Mouse (Mus musculus) stomach, embryonic 15.5 days (tissue): ENCODE data around the gene 1600014C23Rik. TPM values are rescaled to one million over a fixed set of nuclear protein-coding genes. Genes with fewer than 3 reads are reported as not detected.
A peak's percentile ranks its signal among the peaks of the same experiment; 100 is the strongest.

Source experiments
- ATAC-seq: fragments of 200-750 bp; cut with Nextera tagmentation; 2 replicates; pipeline ENCODE4 v1.8.0; 2017; ENCODE audit warnings: low read depth, moderate number of reproducible peaks, moderate TSS enrichment; ENCODE audit not compliant: insufficient read depth, low FRiP score
- H3K27ac ChIP-seq: fragments of 300-500 bp; sonication (generic); 2 replicates; pipeline ENCODE4 v1.5.1; 2015; ENCODE audit warnings: mild to moderate bottlenecking, inconsistent platforms
- H3K27me3 ChIP-seq: fragments of 300-500 bp; sonication (generic); replicated peaks from 2 replicates; pipeline ENCODE4 v1.6.1; 2015; ENCODE audit warnings: inconsistent platforms
- H3K36me3 ChIP-seq: fragments of 300-500 bp; sonication (generic); 2 replicates; pipeline ENCODE4 v1.6.1; 2015; ENCODE audit warnings: inconsistent platforms
- H3K4me1 ChIP-seq: fragments of 300-500 bp; sonication (generic); 2 replicates; pipeline ENCODE4 v1.6.1; 2015; ENCODE audit warnings: inconsistent platforms
- H3K4me2 ChIP-seq: fragments of 300-500 bp; sonication (generic); 2 replicates; pipeline ENCODE4 v1.6.1; 2015; ENCODE audit warnings: mild to moderate bottlenecking, inconsistent platforms
- H3K4me3 ChIP-seq: fragments of 300-500 bp; sonication (generic); replicated peaks from 2 replicates; pipeline ENCODE4 v1.5.1; 2015; ENCODE audit warnings: inconsistent platforms
- H3K9ac ChIP-seq: fragments of 300-500 bp; sonication (generic); 2 replicates; pipeline ENCODE4 v1.6.1; 2015; ENCODE audit warnings: inconsistent platforms
- H3K9me3 ChIP-seq: fragments of 300-500 bp; sonication (generic); 2 replicates; pipeline ENCODE4 v1.6.1; 2016; ENCODE audit warnings: inconsistent platforms
- WGBS: fragments of 180-500 bp; shearing (Covaris S2); methylation state at CpG from one replicate; pipeline ENCODE4 v1.1.7; 2015; 5-methylcytosine and 5-hydroxymethylcytosine counted together
- polyA plus RNA-seq: library from polyadenylated mRNA; unstranded; fragments of >200 nt; fragmentation: Nextera tagmentation; extraction: Ambion mirVana; gene quantifications from 2 replicates; pipeline ENCODE4 v1.2.1, GENCODE M21; 2015

The 1600014C23Rik gene
- polyA plus RNA-seq, 1 experiment from 2014 or later, result not detected

DNA sequence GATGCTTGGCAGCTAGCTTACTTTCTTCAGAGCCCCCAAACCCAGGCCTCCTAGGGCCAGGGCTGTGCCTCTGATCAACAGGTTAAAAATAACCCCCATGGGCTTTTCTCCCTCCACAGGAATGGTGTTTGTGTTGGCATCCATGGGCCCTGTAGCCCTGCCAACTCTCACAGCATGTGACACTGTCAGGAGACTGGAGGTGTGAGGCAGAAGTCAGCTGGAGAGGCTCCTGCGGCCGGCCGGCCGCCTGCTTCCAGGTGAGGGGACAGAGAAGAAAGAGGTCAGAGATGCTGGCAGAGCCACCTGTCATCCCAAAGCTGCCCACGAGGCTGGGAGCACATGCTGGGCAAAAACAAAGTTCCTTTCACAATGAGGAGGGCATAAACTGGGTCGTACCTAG, 15.5 kb upstream of the 1600014C23Rik start:
- H3K36me3 ChIP-seq, result no peaks in the 10 kb centered on the region
- H3K27ac ChIP-seq, result no peak overlapping the region
- H3K27me3 ChIP-seq, result no peaks in the 10 kb centered on the region
- no peak overlapping the region for H3K4me3 ChIP-seq
- no peak overlapping the region for H3K4me2 ChIP-seq
- no peak for ATAC-seq
- peaks cover 10% of the 10 kb centered on the region; the same call in 1 of the 2 replicates for H3K4me1 ChIP-seq
- no peak overlapping the region for H3K9ac ChIP-seq
- H3K9me3 ChIP-seq, result no peaks in the 10 kb centered on the region
- 68% methylated on average over 6 of the region's 6 CpGs for WGBS

DNA sequence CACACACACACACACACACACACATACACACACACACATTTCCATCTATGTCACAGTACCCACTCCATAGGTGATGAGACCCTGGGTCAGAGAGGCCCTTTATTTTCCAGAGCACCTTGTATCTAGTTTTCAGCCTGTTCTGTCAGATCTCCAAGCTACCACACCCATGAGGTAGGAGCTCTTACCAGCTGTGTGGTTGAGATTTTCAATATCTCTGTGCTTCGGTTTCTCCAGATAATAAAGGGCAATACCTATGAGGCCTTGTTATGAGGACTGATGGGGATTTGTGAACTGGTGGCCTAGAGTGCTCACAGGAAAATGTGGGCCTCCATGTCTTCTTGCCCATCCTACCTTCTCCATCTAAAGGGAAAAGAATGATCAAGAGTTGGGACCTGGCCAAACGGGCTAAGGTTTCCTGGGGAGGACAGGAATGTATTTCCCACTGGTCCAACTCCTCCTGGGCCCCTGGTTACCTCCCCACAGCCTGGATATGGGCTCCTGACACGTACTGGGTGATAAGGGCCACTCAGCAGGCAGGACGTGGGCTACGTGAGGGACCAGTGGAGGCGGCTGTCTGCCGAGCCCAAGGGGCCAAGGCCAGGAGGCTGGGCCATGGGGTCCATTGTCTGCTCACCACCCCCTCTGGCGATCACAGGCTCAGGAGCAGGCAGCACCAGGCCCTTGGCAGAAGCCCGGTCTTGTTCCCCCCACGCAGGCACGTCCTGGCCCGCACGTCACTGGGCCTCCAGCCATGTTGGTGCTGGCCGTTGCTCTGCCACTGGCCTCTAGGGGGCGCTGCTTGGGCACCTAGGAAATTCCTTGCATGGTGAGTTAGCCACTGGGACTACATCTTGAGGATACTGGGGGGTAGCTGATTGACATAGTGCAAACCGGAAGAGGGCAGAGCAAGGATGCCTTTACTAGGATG, 14.5 kb upstream of the 1600014C23Rik start:
- Histone ChIP-seq H3K4me1 (peaks cover 10% of the 10 kb centered on the region; the same call in 1 of the 2 replicates), H3K9me3 (no peaks in the 10 kb centered on the region), H3K27me3 (no peaks in the 10 kb centered on the region), H3K27ac (no peak overlapping the region), H3K36me3 (no peaks in the 10 kb centered on the region), H3K4me3 (no peak overlapping the region), H3K4me2 (no peak overlapping the region), H3K9ac (no peak overlapping the region)
- WGBS, result 67% methylated on average over 16 of the region's 16 CpGs
- ATAC-seq, result peak; percentile 74; the same call in 1 of the 2 replicates

DNA sequence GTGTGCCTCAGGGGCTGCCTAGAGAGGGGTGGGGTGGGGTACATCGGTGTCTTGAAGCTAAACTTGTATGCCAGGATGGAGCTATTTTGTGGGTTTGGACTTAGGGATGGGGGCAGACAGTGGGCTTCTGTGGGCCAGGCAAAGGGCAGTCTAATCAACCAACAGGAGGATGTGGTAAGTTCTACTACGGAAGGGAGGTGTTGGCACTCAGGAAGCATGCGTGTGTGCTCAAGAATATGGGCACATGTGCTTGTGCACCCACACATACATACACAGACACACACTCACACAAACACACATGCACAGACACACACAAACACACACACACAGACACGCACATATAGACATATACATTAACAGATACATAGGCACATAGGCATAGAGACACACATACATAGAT, 13.6 kb upstream of the 1600014C23Rik start:
- H3K9me3 ChIP-seq, result no peaks in the 10 kb centered on the region
- H3K36me3 ChIP-seq, result no peaks in the 10 kb centered on the region
- ATAC-seq, result no peak
- peaks cover 10% of the 10 kb centered on the region; the same call in 1 of the 2 replicates for H3K4me1 ChIP-seq
- 84% methylated on average over 4 of the region's 4 CpGs for WGBS
- no peaks in the 10 kb centered on the region for H3K27me3 ChIP-seq
- H3K9ac ChIP-seq, result no peak overlapping the region
- H3K4me2 ChIP-seq, result no peak overlapping the region
- H3K27ac ChIP-seq, result no peak overlapping the region
- H3K4me3 ChIP-seq, result no peak overlapping the region

DNA sequence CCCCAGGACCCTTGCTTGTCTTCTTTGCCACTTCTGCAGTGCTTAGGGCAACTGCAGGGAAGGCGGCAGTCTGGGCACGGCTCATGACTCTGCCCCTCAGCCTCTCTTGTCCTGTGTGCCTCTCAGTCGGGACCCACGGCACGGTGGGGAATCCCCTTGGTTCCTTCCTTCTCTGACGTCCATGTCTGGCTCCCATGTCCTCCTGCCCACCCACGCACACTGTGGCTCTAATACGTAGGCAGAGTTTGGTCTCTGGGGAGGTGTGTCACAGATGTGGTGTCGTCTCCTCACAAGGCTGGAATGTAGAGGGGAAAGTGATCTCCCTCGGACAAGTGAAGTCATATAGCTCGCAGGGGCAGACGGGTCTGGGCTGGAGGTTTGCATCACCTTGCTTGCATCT, 13.1 kb upstream of the 1600014C23Rik start:
- 50% methylated on average over 12 of the region's 12 CpGs for WGBS

DNA sequence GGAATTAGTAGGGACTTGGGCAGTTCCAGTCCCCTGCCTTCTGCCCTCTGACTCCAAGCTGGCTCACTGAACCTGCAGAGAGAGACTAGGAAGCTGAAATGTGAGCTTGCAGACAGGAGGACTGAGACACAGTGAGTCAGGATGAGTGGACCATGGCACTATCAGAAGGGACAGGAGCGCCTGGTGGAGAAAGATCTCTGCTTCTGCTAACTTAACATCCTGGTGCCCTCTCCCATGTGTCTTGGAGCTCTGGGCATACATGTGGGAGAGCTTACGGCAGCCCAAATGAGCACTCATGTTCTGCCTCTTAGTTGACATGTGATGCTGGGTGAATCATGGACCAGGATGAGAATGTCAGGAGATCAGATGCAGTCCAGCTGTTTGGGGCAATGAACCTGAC, 12.0 kb upstream of the 1600014C23Rik start:
- Histone ChIP-seq H3K4me1 (peaks cover 10% of the 10 kb centered on the region; the same call in 1 of the 2 replicates), H3K4me3 (no peak overlapping the region), H3K27ac (no peak overlapping the region), H3K4me2 (no peak overlapping the region), H3K9me3 (no peaks in the 10 kb centered on the region), H3K9ac (no peak overlapping the region), H3K27me3 (no peaks in the 10 kb centered on the region), H3K36me3 (no peaks in the 10 kb centered on the region)
- no peak for ATAC-seq
- WGBS, result 89% methylated on average over 2 of the region's 2 CpGs

More for the DNA sequence above, 13.1 kb upstream of the 1600014C23Rik start:
- Histone ChIP-seq H3K36me3 (no peaks in the 10 kb centered on the region), H3K4me3 (no peak overlapping the region), H3K4me2 (no peak overlapping the region), H3K27ac (no peak overlapping the region), H3K27me3 (no peaks in the 10 kb centered on the region), H3K4me1 (peaks cover 10% of the 10 kb centered on the region; the same call in 1 of the 2 replicates), H3K9me3 (no peaks in the 10 kb centered on the region), H3K9ac (no peak overlapping the region)
- ATAC-seq, result no peak

DNA sequence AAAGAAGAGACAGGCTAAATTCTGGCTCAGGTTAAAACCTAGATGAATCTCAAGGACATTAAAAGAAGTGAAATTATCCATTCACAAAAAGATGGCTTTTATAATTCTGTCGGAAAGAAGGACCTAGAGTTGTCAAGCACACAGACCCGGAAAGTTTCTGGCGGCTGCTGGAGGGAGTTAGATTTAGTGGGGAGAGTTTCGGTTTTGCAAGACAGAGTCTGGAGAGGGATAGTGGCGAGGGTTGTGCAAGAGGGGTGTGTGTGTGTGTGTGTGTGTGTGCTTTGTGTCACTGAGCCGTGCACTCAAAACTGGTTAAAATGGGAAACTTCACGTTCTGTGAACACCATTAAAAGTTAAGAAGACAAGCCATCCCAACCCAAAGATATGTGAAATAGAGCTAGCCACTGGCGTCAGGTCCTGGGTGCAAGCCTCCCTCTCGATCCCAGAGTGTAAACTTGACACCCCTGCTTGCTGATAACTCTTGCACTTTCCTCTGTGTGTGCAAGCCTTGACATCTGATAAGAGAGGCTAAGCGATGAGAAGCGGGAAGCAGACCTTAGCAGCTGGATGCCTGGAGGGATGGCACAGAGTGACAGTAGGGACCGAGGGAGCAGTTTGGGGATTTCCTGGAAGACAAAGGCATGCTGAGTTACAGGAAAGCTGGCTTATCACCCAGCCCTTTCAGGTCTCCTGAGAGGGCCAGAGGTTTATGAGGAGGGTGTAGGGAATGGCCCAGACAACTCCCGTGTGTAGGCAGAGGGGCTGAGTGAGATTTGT, 8.9 kb upstream of the 1600014C23Rik start:
- H3K4me1 ChIP-seq, result 0 out of 2 replicates have a peak, but pooled peaks cover 5% of the 10 kb centered on the region
- no peak overlapping the region for H3K4me3 ChIP-seq
- H3K9ac ChIP-seq, result no peak overlapping the region
- H3K36me3 ChIP-seq, result no peaks in the 10 kb centered on the region
- whole genome bisulfite sequencing, result 50% methylated on average over 13 of the region's 13 CpGs
- no peak overlapping the region for H3K27ac ChIP-seq
- H3K9me3 ChIP-seq, result no peaks in the 10 kb centered on the region
- no peak for ATAC-seq
- no peaks in the 10 kb centered on the region for H3K27me3 ChIP-seq
- no peak overlapping the region for H3K4me2 ChIP-seq

DNA sequence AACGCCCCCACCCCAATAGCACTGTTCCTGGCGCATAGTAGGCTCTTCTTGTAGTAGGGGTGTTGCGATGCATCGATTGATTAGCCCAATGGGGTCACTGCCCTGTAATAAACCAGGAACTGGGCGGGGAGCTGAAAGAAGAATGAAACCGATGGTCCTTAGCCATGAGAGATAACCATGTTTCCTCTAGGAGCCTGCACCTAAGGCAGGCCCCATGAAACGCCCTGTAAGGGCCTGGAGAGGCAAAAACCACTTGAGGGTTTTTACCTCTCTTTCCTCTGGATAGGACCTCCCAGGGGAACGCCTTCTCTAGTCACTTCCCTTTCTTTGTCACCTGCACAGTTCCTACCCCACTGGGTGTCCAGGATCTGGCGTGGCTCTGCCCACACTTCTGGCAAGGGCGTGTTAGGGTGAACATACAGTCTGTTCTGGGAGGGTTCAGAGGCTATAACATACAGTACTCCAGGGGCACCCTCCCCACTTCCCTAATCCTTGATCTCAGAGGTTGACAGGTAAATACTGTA, 3.5 kb upstream of the 1600014C23Rik start:
- H3K4me3 ChIP-seq, result peak overlapping the region; percentile 44
- peak overlapping the region; percentile 94 for H3K27ac ChIP-seq
- H3K4me1 ChIP-seq, result peaks cover 36% of the 10 kb centered on the region
- WGBS, result 21% methylated on average over 10 of the region's 10 CpGs
- ATAC-seq, result peak; percentile 11; the same call in 1 of the 2 replicates
- peak overlapping the region; percentile 48; the same call in 1 of the 2 replicates for H3K9ac ChIP-seq
- H3K27me3 ChIP-seq, result no peaks in the 10 kb centered on the region
- no peaks in the 10 kb centered on the region for H3K9me3 ChIP-seq
- peak overlapping the region; percentile 60 for H3K4me2 ChIP-seq
- H3K36me3 ChIP-seq, result no peaks in the 10 kb centered on the region

DNA sequence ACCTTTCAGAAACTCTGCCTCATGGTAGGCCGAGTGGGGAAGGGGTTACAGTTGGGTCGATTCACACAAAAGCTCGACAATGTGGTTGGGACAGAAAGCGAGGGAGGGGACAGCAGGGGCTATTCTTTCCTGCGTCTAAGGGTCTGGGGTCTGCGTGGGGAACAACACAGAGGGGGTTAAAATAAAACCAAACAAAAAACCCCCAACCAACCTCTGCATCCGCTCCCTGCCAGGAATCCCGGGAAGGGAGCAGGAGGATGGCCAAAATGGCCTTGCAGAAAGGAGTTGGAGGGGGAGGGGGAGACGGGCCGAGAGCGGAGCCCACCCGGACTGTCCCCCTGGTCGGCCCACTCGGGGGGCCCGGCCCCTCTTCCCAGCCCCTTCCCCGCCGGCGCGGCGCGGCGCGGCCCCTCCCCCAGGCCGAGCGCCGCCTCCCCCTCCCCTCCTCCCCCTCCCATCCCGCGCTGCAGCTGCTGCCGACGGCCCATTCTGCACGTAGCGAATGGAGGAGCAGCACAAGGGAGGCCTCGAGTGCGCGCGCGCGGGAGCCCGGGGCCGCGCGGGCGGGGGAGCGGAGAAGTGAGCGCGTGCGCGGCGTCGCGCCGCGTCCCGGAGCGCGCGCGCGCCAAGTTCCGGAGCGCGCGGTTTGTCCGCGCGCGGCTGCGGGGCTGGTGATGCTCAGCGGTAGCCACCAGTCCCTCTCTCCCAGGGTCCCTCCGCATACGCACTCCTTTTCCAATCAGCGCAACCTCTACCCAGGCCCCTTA, 2.9 kb upstream of the 1600014C23Rik start:
- Histone ChIP-seq H3K9me3 (no peaks in the 10 kb centered on the region), H3K4me1 (peaks cover 36% of the 10 kb centered on the region), H3K27ac (peak overlapping the region; percentile 94), H3K27me3 (no peaks in the 10 kb centered on the region), H3K4me2 (peak overlapping the region; percentile 60), H3K4me3 (peak overlapping the region; percentile 44), H3K9ac (peak overlapping the region; percentile 48), H3K36me3 (no peaks in the 10 kb centered on the region)
- peak; percentile 67 for ATAC-seq
- under 1% methylated on average over 44 of the region's 72 CpGs for WGBS

DNA sequence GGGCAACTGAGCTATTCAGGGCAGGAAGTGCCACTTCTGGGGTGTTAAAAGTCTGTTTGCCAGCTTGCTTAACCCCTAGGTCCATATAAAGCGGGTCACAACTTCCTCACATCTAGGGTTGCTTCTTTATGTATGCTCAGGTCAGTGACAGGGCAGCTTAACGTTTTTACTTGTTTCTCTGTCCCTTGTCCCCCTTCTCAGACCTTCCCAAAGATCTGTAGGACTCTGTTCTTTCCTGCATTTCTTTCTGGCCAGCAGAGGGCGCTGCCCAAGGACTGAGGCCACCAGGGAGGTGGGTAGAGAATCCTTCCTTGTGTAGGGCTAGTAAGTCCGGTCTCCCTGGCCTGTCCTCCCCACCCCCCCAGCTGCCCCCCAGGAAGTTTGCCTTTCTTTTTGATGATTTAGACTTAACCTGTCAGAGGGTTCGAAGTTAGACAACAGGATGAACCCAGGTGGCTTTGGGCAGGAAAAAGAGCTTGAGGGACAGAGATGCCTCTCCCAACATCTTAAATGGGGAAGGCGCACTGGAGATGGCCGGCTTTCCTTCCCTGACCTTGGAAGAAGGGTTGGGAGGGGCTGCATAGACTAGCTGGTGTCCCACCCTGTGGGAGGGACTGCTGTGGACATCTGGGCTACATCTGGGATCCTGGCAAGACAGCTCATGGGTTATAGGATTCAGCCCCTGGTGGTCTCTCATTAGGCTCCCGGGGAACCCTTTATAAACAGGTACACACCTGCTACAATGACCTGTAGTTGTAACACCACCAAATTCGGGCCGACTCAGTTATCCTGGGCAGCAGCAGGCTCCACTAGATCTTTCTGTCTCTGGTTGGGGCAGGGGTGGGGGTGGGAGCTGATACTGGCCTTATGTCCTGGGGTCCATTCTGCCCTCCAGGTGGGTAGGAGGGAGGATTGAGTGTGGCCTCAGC, 2.0 kb upstream of the 1600014C23Rik start:
- no peaks in the 10 kb centered on the region for H3K36me3 ChIP-seq
- peaks cover 39% of the 10 kb centered on the region for H3K4me1 ChIP-seq
- 7% methylated on average over 10 of the region's 10 CpGs for WGBS
- peak overlapping the region; percentile 44 for H3K4me3 ChIP-seq
- H3K27me3 ChIP-seq, result 0 out of 2 replicates have a peak, but pooled peaks cover 2% of the 10 kb centered on the region
- ATAC-seq, result peak; percentile 38; the same call in 1 of the 2 replicates
- peak overlapping the region; percentile 94 for H3K27ac ChIP-seq
- no peaks in the 10 kb centered on the region for H3K9me3 ChIP-seq
- peak overlapping the region; percentile 60 for H3K4me2 ChIP-seq
- H3K9ac ChIP-seq, result peak overlapping the region; percentile 26; the same call in 1 of the 2 replicates

DNA sequence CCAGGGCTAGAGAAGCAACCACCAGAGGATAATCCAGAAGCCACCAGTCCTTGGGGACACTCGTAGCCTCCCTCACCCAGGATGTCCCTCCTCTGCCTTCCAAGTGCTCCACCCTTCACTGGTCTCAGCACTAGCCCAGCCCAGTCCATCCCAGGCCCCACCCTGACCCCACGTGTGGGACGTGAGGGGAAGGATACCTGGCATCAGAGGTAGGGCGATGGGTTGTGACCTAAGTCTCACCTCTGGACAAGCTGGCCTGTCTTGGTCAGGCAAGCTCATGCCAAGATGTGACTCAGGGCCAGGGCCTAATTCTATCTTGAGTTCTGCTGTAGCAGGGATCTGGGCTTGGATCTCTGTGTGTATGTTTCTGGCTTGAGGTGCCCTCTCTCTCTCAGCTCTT, 1.2 kb upstream of the 1600014C23Rik start:
- H3K36me3 ChIP-seq, result no peaks in the 10 kb centered on the region
- 80% methylated on average over 4 of the region's 4 CpGs for WGBS

More for the DNA sequence above, 1.2 kb upstream of the 1600014C23Rik start:
- Histone ChIP-seq H3K4me3 (no peak overlapping the region), H3K9ac (no peak overlapping the region), H3K4me1 (peaks cover 39% of the 10 kb centered on the region), H3K4me2 (no peak overlapping the region; the same call in 1 of the 2 replicates), H3K27ac (peak overlapping the region; percentile 94), H3K9me3 (no peaks in the 10 kb centered on the region), H3K27me3 (0 out of 2 replicates have a peak, but pooled peaks cover 4% of the 10 kb centered on the region)
- ATAC-seq, result no peak
